Mouse (Mus musculus) liver, embryonic 14.5 days (tissue): ENCODE measurements around the gene Gm21985. TPM values are rescaled to one million over a fixed set of nuclear protein-coding genes. Genes with fewer than 3 reads are reported as not detected.

ENCODE experiments used
- ATAC-seq: fragments of 200-750 bp; cut with Nextera tagmentation; 2 replicates; pipeline ENCODE4 v1.8.0; 2017; ENCODE audit warnings: moderate number of reproducible peaks, mild to moderate bottlenecking, moderate library complexity; ENCODE audit not compliant: insufficient read depth
- DNase-seq, 3 experiments: peaks; one replicate each; pipeline ENCODE4 v3.0.0-alpha.2; 2012 to 2013; ENCODE audit warnings: low read depth in 3 of 3, low spot score in 3 of 3
- H3K27ac ChIP-seq: fragments of 300-500 bp; sonication (generic); 2 replicates; pipeline ENCODE4 v1.5.1; 2014; ENCODE audit warnings: moderate library complexity, mild to moderate bottlenecking, control low read depth, inconsistent platforms
- H3K27me3 ChIP-seq: fragments of 300-500 bp; sonication (generic); 2 replicates; pipeline ENCODE4 v1.6.1; 2014; ENCODE audit warnings: mild to moderate bottlenecking, low read length, moderate library complexity; ENCODE audit not compliant: control insufficient read depth, insufficient read depth
- H3K36me3 ChIP-seq: fragments of 300-500 bp; sonication (generic); replicated peaks from 2 replicates; pipeline ENCODE4 v1.6.1; 2014; ENCODE audit warnings: low read depth; ENCODE audit not compliant: control insufficient read depth, insufficient read depth
- H3K4me1 ChIP-seq, 2 experiments: fragments of 200-500 bp in 1 of 2; fragments of 300-500 bp in 1 of 2; sonication (generic) in 1 of 2; replicated peaks; 2 replicates each; pipeline ENCODE4 v1.6.1; 2012 to 2014; ENCODE audit warnings: antibody characterized with exemption in 1 of 2, inconsistent platforms in 1 of 2, low read length in 1 of 2; ENCODE audit not compliant: control insufficient read depth in 2 of 2, insufficient read depth in 2 of 2
- H3K4me2 ChIP-seq: fragments of 300-500 bp; sonication (generic); 2 replicates; pipeline ENCODE4 v1.6.1; 2014; ENCODE audit warnings: low read depth, mild to moderate bottlenecking, control low read depth, moderate library complexity
- H3K4me3 ChIP-seq, 2 experiments: fragments of 200-500 bp in 1 of 2; fragments of 300-500 bp in 1 of 2; sonication (generic) in 1 of 2; 2 replicates each; pipeline ENCODE4 v1.5.1; 2012 to 2014; ENCODE audit warnings: low read depth in 2 of 2, low read length in 2 of 2, mild to moderate bottlenecking in 2 of 2, control low read depth in 1 of 2, inconsistent platforms in 1 of 2, moderate library complexity in 1 of 2; ENCODE audit not compliant: insufficient read depth in 1 of 2
- H3K9ac ChIP-seq: fragments of 300-500 bp; sonication (generic); replicated peaks from 2 replicates; pipeline ENCODE4 v1.6.1; 2014; ENCODE audit warnings: mild to moderate bottlenecking, control low read depth, moderate library complexity
- H3K9me3 ChIP-seq: fragments of 300-500 bp; sonication (generic); 2 replicates; pipeline ENCODE4 v1.6.1; 2016; ENCODE audit warnings: low read length, mixed read lengths; ENCODE audit not compliant: control insufficient read depth
- CTCF ChIP-seq: IDR thresholded peaks from 2 replicates; pipeline ENCODE4 v1.5.1; 2016; ENCODE audit warnings: antibody characterized with exemption, low read depth, control low read depth
- EP300 ChIP-seq: IDR thresholded peaks from 2 replicates; pipeline ENCODE4 v1.6.1; 2016; ENCODE audit warnings: antibody characterized with exemption, low read depth
- WGBS: fragments of 180-500 bp; shearing (Covaris S2); extraction: QIAGEN DNeasy Blood & Tissue Kit; methylation state at CpG from one replicate; pipeline ENCODE4 v1.1.7; 2014; ENCODE audit not compliant: insufficient replicate concordance; 5-methylcytosine and 5-hydroxymethylcytosine counted together
- polyA plus RNA-seq, 2 experiments: library from polyadenylated mRNA; depleted of rRNA in 1 of 2; stranded (reverse) in 1 of 2; unstranded in 1 of 2; fragments of >200 nt; fragmentation: Nextera tagmentation in 1 of 2; extraction: Ambion mirVana in 1 of 2; gene quantifications; 2 replicates each; pipeline versions ENCODE4 v1.2.1 to v1.2.3; 2012 to 2014

The Gm21985 gene
- polyA plus RNA-seq, 2 experiments, result not detected

DNA sequence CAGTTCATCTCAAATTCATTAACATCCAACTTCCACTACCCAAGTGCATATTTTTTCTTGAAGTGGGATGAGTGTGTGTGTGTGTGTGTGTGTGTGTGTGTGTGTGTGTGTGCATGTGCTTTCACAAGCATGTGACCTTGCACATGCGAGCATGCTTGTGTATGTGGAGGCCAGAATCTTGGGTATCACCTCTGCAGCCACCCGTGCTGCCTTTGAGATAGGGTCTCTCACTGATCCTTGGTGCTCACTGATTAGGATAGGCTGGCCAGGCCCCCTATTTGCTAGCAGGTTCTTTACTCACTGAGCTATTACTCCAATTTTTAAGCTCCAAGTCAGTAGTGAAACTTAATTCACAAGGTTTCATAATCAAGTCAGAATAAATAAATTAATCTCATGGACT is 6.8 kb downstream of the Gm21985 start:
- Histone ChIP-seq H3K9ac (no peak overlapping the region), H3K27me3 (no peaks in the 10 kb centered on the region), H3K36me3 (no peaks in the 10 kb centered on the region), H3K4me1 (peaks cover 0 to 16% of the 10 kb centered on the region in 2 experiments; a peak in 3 of 4 replicates), H3K4me2 (no peak overlapping the region), H3K27ac (no peak overlapping the region), H3K9me3 (no peaks in the 10 kb centered on the region), H3K4me3 (no peak overlapping the region)
- DNase-seq (no peak), ATAC-seq (peak; percentile 79)
- 15% methylated on average over 2 of the region's 2 CpGs for WGBS
- TF ChIP-seq EP300 (peak; percentile 54; the same call in 1 of the 2 replicates), CTCF (no peak)

DNA sequence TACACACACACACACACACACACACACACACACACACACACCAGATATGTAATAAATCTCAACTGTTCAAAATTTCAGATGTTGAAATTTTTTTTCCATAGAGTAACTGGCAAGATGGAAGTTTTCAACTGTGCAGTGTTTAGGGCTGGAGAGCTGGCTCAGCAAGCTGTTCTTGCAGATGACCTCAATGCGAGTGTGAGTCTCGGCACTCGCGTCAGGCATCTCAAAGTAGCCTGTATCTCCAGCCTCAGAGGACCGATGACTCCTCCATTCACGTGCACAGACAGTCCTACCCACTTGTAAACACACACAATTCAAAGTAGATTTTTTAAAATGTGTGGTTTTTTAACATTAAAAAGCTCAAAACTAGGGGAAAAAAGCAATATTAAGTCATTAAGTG is 7.4 kb downstream of the Gm21985 start:
- H3K4me2 ChIP-seq, result no peak overlapping the region
- H3K27me3 ChIP-seq, result no peaks in the 10 kb centered on the region
- no peaks in the 10 kb centered on the region for H3K36me3 ChIP-seq
- ATAC-seq (no peak), DNase-seq (no peak)
- 82% methylated on average over 6 of the region's 6 CpGs for WGBS
- H3K4me3 ChIP-seq, result no peak overlapping the region
- no peak overlapping the region for H3K27ac ChIP-seq
- no peak overlapping the region for H3K9ac ChIP-seq
- peaks cover 0 to 14% of the 10 kb centered on the region in 2 experiments; a peak in 2 of 4 replicates for H3K4me1 ChIP-seq
- no peaks in the 10 kb centered on the region for H3K9me3 ChIP-seq
- TF ChIP-seq EP300 (no peak), CTCF (no peak)

DNA sequence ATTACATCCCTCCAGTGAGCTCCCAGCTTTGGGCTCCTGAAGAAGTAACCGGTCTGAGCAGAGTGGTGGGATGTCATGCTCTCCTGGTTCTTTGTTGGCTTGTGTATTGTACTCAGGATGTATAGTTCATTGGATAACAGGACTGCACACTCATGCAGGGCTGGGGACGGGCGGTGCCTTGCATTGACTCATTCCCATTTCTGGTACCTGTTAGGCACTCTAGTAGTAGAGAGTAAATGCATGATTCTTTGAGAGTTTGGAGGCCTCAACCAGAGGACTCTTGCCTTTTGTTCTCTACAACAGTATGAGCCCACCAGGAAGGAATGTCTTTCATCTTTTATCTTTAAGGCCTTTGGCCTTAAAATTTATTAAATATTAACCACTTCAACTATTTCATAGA is 10.8 kb downstream of the Gm21985 start:
- H3K4me1 ChIP-seq, result peaks cover 0 to 11% of the 10 kb centered on the region in 2 experiments; a peak in 2 of 4 replicates
- H3K4me2 ChIP-seq, result no peak overlapping the region
- TF ChIP-seq CTCF (no peak), EP300 (no peak)
- H3K27ac ChIP-seq, result no peak overlapping the region
- WGBS, result 85% methylated on average over 3 of the region's 3 CpGs
- no peak overlapping the region for H3K9ac ChIP-seq
- H3K4me3 ChIP-seq, result no peak overlapping the region
- DNase-seq (no peak), ATAC-seq (no peak)
- H3K27me3 ChIP-seq, result no peaks in the 10 kb centered on the region
- no peaks in the 10 kb centered on the region for H3K36me3 ChIP-seq
- no peaks in the 10 kb centered on the region for H3K9me3 ChIP-seq

DNA sequence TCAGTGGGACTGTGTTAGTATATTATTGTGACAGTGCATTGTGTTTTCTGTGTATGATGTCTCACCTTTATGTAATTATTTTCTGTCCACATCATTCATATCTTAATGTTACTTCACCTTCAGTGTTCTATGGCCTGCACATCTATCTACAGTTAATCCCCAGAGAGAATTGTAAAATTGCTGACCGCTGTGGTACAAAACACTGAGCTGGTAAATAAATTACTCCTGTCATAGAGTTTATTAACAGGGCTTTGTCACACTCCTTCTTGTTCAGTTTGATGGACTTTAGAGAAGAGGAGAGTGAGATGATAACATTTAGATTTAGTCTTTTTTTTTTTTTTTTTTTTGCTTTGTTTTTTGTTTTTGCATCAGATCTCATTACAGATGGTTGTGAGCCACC is 16.7 kb downstream of the Gm21985 start:
- no peak overlapping the region for H3K4me3 ChIP-seq
- TF ChIP-seq CTCF, result no peak
- TF ChIP-seq EP300, result no peak
- no peak overlapping the region for H3K4me2 ChIP-seq
- DNase-seq (no peak), ATAC-seq (no peak)
- no peaks in the 10 kb centered on the region for H3K27me3 ChIP-seq
- H3K9ac ChIP-seq, result no peak overlapping the region
- peaks cover 8 to 15% of the 10 kb centered on the region in 2 experiments for H3K4me1 ChIP-seq
- WGBS, result 93% methylated on average over 1 of the region's 1 CpGs
- H3K9me3 ChIP-seq, result no peaks in the 10 kb centered on the region
- no peaks in the 10 kb centered on the region for H3K36me3 ChIP-seq
- no peak overlapping the region for H3K27ac ChIP-seq

DNA sequence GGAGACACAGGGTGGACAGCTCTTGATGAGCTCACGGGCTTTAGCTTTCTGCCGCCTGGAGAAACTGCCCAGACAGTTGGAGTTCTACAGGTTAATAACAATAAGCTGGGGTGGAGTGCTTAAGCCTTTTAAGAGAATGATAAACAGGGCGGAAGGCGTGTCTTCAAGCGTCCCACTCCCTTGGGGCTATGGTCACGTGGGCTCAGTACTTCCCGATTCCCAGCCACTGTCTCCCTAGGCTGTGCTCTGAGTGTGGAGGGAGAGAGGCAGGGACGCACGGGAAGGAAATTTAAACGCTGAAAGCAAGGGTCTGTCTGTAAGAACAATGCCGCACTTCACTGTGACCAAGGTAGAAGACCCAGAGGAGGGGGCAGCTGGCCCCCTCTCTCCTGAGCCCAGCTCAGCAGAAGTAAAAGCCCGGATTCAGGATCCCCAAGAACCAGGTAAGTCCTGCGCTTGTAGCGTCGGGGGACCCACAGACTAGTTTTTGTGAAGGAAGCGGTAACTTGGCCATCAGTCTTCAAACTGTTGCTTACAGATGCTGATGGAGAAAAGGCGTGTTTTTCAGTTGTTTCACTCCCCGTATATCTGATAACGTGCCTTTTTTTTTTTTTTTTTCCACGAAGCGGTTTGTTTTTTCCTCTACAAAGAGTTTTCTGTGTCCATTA is 18.4 kb downstream of the Gm21985 start:
- TF ChIP-seq EP300, result no peak
- no peak for TF ChIP-seq CTCF
- no peaks in the 10 kb centered on the region for H3K36me3 ChIP-seq
- 3% methylated on average over 21 of the region's 21 CpGs for WGBS
- peak overlapping the region; percentile 76 for H3K4me2 ChIP-seq
- H3K4me3 ChIP-seq, result peak overlapping the region; percentile 61 to 99
- peak in 2 of 3 experiments; percentile 49 to 62 for DNase-seq
- H3K4me1 ChIP-seq, result peaks cover 8 to 15% of the 10 kb centered on the region in 2 experiments
- H3K27me3 ChIP-seq, result no peaks in the 10 kb centered on the region
- no peaks in the 10 kb centered on the region for H3K9me3 ChIP-seq
- peak; percentile 90 for ATAC-seq
- H3K9ac ChIP-seq, result peak overlapping the region; percentile 74
- H3K27ac ChIP-seq, result peak overlapping the region; percentile 14
